ENCODE assay signal across 7 mouse cellular contexts in the genomic region with DNA sequence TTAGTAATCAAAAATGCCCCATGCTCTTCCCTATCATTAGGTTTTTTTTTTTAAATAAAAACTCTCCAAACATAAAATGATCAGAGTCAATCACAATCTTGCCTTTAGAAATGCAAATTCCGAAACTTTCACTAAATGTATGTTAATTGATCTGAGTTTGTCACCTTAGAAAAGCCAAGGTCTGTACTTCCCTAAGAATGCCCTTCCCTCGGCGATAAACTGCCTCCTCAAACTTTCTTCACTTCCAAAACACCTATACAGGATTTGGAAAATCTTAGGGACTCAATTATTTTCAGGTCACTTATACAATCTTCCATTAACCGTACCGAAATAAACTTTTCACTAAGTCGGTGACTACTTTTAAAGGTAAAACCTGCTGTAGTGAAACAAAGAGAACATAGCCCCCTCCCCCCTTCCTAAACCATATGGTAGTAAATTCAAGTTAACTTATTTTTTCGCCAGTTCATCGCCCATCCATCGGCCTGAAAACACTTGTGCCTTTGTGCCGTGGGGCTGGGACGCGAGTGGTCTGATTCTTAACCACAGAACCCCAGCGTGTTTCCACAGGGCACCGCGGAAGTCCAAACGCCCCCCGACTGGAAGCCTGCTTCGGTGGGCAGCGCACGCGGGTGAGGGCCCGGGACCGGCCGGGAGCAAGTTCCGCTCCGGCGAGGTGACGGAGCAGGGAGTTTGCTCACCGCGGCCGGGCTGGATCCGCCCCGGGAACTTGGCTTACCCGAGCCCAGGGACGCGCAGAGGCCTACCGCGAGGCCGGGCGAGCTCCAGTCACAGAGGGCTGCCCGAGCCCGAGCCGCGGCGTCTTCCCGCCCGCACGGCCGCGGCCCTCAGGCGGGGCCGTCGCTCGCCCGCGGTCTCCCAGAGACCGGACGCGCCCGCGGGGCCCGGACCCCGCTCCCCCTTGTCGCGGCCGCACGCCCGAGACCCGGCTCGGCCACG. TPM values are rescaled to one million over a fixed set of nuclear protein-coding genes. Genes with fewer than 3 reads are reported as not detected.
DNase-seq lines count a peak whose midpoint lies in the region; ATAC-seq and TF ChIP-seq lines count a peak whose summit lies in the region.

No protein-coding gene starts in this region.

- H3K4me2 ChIP-seq in intestine, embryonic 14.5 days (ENCODE audit: low read length), result peak overlapping the region; percentile 81
- H3K4me2 ChIP-seq in limb, embryonic 13.5 days (replicated peaks), result peak overlapping the region; percentile 65
- peak overlapping the region; percentile 79 for H3K4me2 ChIP-seq in midbrain, embryonic 14.5 days (ENCODE audit: low read length)

- no peaks in the 10 kb centered on the region for H3K9me3 ChIP-seq in intestine, embryonic 14.5 days (ENCODE audit: control insufficient read depth, low read length)
- no peaks in the 10 kb centered on the region for H3K9me3 ChIP-seq in limb, embryonic 13.5 days
- H3K9me3 ChIP-seq in midbrain, embryonic 14.5 days (ENCODE audit: control insufficient read depth, low read length), result no peaks in the 10 kb centered on the region

- peak; percentile 70 to 71 for DNase-seq in adrenal gland, adult 18-20 months (ENCODE audit: low spot score in 2 of 2)
- peak; percentile 70 for DNase-seq in gastrocnemius, postnatal 10 days
- DNase-seq in intestine, embryonic 14.5 days (ENCODE audit: low spot score), result peak; percentile 84
- DNase-seq in midbrain, embryonic 14.5 days, result peak; percentile 76
- peak; percentile 52 to 68 for DNase-seq in spleen, adult 18-20 months

- no peak for TF ChIP-seq POLR2A in cortical plate, adult 2 months (IDR thresholded peaks at IDR 0.05; ENCODE audit: extremely low read depth, insufficient read depth, low read length)

- peak overlapping the region; percentile 12; the same call in 1 of the 2 replicates for H3K27ac ChIP-seq in cortical plate, adult 2 months (ENCODE audit: insufficient read depth, low read length)
- peak overlapping the region; percentile 99 for H3K27ac ChIP-seq in intestine, embryonic 14.5 days (ENCODE audit: low read depth)
- H3K27ac ChIP-seq in limb, embryonic 13.5 days, result peak overlapping the region; percentile 99
- H3K27ac ChIP-seq in midbrain, embryonic 14.5 days (replicated peaks; ENCODE audit: low read depth, low read length), result peak overlapping the region; percentile 99

- peaks cover 8% of the 10 kb centered on the region; the same call in 1 of the 2 replicates for H3K4me1 ChIP-seq in cortical plate, adult 2 months (ENCODE audit: control insufficient read depth, insufficient read depth, low read length)
- H3K4me1 ChIP-seq in intestine, embryonic 14.5 days (replicated peaks; ENCODE audit: control insufficient read depth, insufficient read depth, low read length), result peaks cover 26% of the 10 kb centered on the region; the same call in 1 of the 2 replicates
- peaks cover 41% of the 10 kb centered on the region for H3K4me1 ChIP-seq in limb, embryonic 13.5 days
- H3K4me1 ChIP-seq in midbrain, embryonic 14.5 days (ENCODE audit: control insufficient read depth, insufficient read depth, low read length), result peaks cover 15% of the 10 kb centered on the region

- H3K36me3 ChIP-seq in intestine, embryonic 14.5 days (ENCODE audit: control insufficient read depth, insufficient read depth, low read length), result 0 out of 2 replicates have a peak, but pooled peaks cover 8% of the 10 kb centered on the region
- peaks cover 16% of the 10 kb centered on the region for H3K36me3 ChIP-seq in limb, embryonic 13.5 days
- 0 out of 2 replicates have a peak, but pooled peaks cover 3% of the 10 kb centered on the region for H3K36me3 ChIP-seq in midbrain, embryonic 14.5 days (ENCODE audit: control insufficient read depth, insufficient read depth, low read length)

- H3K9ac ChIP-seq in intestine, embryonic 14.5 days (ENCODE audit: low read length), result peak overlapping the region; percentile 99
- H3K9ac ChIP-seq in limb, embryonic 13.5 days, result peak overlapping the region; percentile 100
- H3K9ac ChIP-seq in midbrain, embryonic 14.5 days (replicated peaks; ENCODE audit: low read length), result peak overlapping the region; percentile 99

- peak overlapping the region; percentile 62 for H3K4me3 ChIP-seq in cortical plate, adult 2 months (ENCODE audit: insufficient read depth, low read length)
- peak overlapping the region; percentile 93 for H3K4me3 ChIP-seq in intestine, embryonic 14.5 days (ENCODE audit: low read depth, low read length)
- peak overlapping the region; percentile 93 for H3K4me3 ChIP-seq in limb, embryonic 13.5 days
- H3K4me3 ChIP-seq in midbrain, embryonic 14.5 days (replicated peaks; ENCODE audit: low read depth, low read length), result peak overlapping the region; percentile 89

- H3K27me3 ChIP-seq in intestine, embryonic 14.5 days (replicated peaks; ENCODE audit: control insufficient read depth, insufficient read depth, low read length), result no peaks in the 10 kb centered on the region
- H3K27me3 ChIP-seq in limb, embryonic 13.5 days, result no peaks in the 10 kb centered on the region
- no peaks in the 10 kb centered on the region for H3K27me3 ChIP-seq in midbrain, embryonic 14.5 days (ENCODE audit: control insufficient read depth, insufficient read depth, low read length)

- TF ChIP-seq CTCF in cortical plate, adult 2 months (IDR thresholded peaks at IDR 0.05; ENCODE audit: extremely low read depth, insufficient read depth, low read length), result no peak

- under 1% methylated on average over 69 of the region's 71 CpGs for WGBS in intestine, embryonic 14.5 days
- WGBS in limb, embryonic 13.5 days, result under 1% methylated on average over 70 of the region's 71 CpGs
- whole genome bisulfite sequencing in midbrain, embryonic 14.5 days, result under 1% methylated on average over 71 of the region's 71 CpGs

- peak; percentile 40 for ATAC-seq in intestine, embryonic 14.5 days (replicated peaks; ENCODE audit: low FRiP score, low TSS enrichment, low read depth)
- ATAC-seq in limb, embryonic 13.5 days (ENCODE audit: low FRiP score, low read depth), result peak; percentile 21
- peak; percentile 52 for ATAC-seq in midbrain, embryonic 14.5 days (ENCODE audit: low FRiP score, low TSS enrichment)

RNA-seq across cellular contexts. Expression of a gene that starts 1.3 kb away (rescaled TPM):
- 100 to 1,000 TPM in 1 of 2 experiments, 10 to 100 TPM in 1; 95.6 to 101 TPM for total RNA-seq in adrenal gland, adult 18-20 months (2021)
- 80.4 and 87.7 TPM in 2 replicates for polyA plus RNA-seq in cortical plate, adult 2 months (2012; rRNA removed)
- total RNA-seq in gastrocnemius, postnatal 10 days (2021), result 10 to 100 TPM; 84.0 to 87.2 TPM
- polyA plus RNA-seq in intestine, embryonic 14.5 days (2014; fragmentation: Nextera tagmentation; extraction: Ambion mirVana), result 36.3 and 40.7 TPM in 2 replicates
- polyA plus RNA-seq in limb, embryonic 13.5 days (2015; fragmentation: Nextera tagmentation; extraction: Ambion mirVana), result 39.3 and 39.7 TPM in 2 replicates
- 34.8 and 40.9 TPM in 2 replicates for polyA plus RNA-seq in midbrain, embryonic 14.5 days (2014; fragmentation: Nextera tagmentation; extraction: Ambion mirVana)

Comparison
In these comparisons a context has a peak if more than half of its experiments do, and no peak if none do; other contexts are left out.
1. Peak in every context shown above with its lines: DNase-seq, ATAC-seq, H3K4me3 ChIP-seq and H3K27ac ChIP-seq.
2. H3K27ac ChIP-seq: peak in every context shown above with its lines; median percentile 99 in intestine, embryonic 14.5 days; 99 in limb, embryonic 13.5 days; 99 in midbrain, embryonic 14.5 days; 12 in cortical plate, adult 2 months.